Mouse (Mus musculus): Measurements from ENCODE around the gene Sqor.

Sqor gene

DNA sequence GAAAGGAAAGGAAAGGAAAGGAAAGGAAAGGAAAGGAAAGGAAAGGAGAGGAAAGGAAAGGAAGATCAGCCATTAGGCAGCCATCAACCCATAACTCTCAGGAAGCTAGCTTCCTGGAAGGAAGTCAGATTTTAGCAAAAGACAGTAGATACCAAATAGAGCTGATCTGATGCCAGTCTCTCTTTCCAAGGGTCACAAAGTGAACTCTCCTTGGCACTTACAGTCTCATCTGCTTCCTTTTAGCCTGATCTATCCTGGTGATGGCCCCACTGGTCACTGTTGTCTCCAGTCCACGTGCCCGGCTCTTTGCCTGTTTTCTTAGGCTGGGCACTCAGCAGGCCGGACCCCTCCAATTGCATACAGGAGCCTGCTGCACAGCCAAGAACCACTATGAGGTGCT, 19.7 kb downstream of the Sqor start:
- DNase-seq, result no peak

DNA sequence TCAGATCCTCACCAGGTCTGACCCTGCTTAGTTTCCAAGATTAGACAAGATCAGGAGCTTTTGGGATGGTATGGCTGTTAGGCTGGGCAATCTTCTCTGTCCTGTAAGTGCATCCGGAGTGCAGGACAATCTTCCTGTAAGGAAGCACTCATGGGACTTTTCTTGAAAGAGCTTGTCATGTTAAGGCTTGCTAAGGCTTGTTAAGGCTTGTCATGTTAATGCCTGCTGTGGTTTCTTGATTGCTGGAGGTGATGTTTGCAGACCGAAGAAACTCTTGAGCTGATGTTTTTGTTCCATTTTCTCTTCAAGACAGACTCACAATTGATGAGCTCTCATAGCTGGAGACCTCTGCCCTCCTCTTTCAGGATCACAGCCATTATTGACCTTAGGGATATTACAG, 21.1 kb downstream of the Sqor start:
- DNase-seq, result no peak

GRCm38 (mm10) chr2:122789311-122789710, 24.3 kb downstream of the Sqor start:
- DNase-seq, result peak; percentile 9

DNA sequence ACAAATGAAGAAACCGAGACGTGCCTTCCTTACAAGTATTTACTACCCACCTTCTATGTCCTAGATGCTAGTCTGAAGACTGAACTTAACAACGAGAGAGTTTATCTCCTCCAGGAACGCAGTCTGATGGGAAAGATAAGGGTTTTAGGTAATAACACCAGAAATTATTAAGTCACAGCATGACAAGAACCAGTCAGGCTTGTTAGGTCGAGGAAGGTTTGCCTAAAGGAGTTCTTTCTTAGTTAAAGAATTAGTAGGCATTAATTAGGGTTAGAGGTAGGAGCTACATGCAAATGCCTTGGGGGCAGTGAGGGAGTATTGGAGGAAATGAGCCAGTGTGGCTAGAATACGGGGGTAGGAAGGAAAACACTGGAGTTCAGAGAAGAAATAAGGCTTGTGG, 24.7 kb downstream of the Sqor start:
- no peak for DNase-seq

DNA sequence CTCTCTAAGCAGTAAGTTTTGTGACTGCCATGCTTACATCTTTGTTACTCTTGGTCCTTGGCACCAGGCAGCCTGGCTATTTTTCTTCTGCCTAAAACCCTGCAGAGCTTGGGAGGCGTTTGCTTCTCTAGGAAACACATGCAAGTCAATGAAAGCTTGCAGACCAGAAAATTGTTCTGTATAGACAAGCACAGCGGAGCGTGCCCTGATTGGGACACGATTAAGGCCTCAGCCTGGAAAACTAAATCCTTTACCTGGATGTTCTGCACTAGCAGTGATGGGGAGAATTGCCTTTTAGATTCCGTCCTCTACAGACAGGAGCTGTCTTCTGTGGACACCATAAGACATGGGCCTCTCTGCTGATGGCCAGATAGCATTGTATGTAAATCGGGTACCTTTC, 39.4 kb downstream of the Sqor start:
- no peak for DNase-seq

- DNase-seq, result no peak
Observed at GRCm38 (mm10) chr2:122806040-122806439, 41.0 kb downstream of the Sqor start.

- no peak for DNase-seq
Observed at GRCm38 (mm10) chr2:122809027-122809426, 44.0 kb downstream of the Sqor start.

GRCm38 (mm10) chr2:122816986-122817385, 51.9 kb downstream of the Sqor start:
- DNase-seq, result no peak

DNA sequence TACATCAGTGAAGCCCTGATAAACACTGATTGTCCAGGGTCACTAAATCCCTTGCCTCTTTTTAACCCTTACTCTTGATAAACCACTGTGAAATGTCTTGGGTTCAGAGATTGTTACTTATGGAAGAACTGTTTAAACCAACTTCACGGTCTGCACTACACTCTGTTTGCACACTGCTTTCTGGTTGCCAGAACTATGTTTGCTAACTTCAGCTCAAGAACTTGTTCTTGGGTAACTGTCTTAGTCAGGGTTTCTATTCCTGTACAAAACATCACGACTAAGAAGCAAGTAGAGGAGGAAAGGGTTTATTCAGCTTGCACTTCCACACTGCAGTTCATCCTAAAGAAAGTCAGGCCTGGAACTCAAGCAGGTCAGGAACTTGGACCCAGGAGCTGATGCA, 56.2 kb downstream of the Sqor start:
- no peak for DNase-seq

- DNase-seq, result peak; percentile 58
Observed at GRCm38 (mm10) chr2:122825406-122826236, 60.6 kb downstream of the Sqor start.

- no peak for DNase-seq
Observed at GRCm38 (mm10) chr2:122826302-122826701, 61.3 kb downstream of the Sqor start.

DNA sequence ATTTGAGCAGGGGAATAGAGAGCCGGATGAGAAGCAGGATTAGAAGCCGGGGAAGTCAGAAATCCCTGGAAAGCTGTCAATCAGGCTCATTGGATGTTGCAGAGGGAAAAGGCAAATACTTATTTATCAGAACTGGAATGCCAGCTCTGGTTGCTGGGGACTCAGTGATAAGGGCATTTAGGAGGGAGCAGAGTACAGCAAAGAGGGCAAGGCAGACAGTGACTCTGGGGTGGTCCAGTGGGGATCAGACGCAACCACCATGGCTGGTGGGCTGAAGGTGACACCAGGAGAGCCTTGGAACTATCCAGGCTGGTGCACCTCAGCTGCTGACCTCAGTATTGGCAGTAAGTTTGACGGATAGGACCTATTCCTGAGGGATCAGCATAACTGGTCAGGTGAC, 89.6 kb downstream of the Sqor start:
- DNase-seq, result no peak

- no peak for DNase-seq
Observed at GRCm38 (mm10) chr2:122855354-122855753, 90.3 kb downstream of the Sqor start.
